Mouse (Mus musculus) olfactory bulb, adult 2 months (tissue): Measurements from ENCODE around the gene Arhgap22.

Experiments
- CTCF ChIP-seq: fragments of 200-500 bp; IDR thresholded peaks from 2 replicates; pipeline ENCODE4 v1.5.1; 2012; ENCODE audit warnings: low read depth, mild to moderate bottlenecking, low read length, moderate library complexity; ENCODE audit not compliant: insufficient read depth
- POLR2A ChIP-seq: fragments of 200-500 bp; IDR thresholded peaks from 2 replicates; pipeline ENCODE4 v1.6.1; 2012; ENCODE audit warnings: mild to moderate bottlenecking, low read depth, low read length, moderate library complexity; ENCODE audit not compliant: insufficient read depth

DNA sequence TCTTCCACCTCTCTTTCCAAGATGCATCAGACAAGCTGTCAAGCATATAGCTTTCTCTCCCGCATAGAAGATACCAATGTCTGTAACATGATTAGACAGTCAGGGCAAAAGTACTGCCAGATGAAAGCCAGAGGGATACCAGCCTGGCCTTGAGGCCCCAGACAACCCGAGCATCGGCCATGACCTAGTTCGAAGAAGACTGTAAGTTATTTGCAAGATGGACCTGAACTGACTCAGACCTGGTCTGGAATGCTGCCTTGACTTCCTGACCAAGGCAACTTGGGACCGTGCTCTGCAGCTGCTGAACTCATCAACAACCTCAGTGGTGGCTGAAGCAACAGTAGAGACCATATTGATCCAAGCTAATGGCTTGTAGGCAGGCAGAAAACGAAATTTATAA lies 46.3 kb downstream of the Arhgap22 start:
- TF ChIP-seq POLR2A (no peak), CTCF (no peak)
